Mouse (Mus musculus) mouse embryonic stem cell (cell line): ENCODE measurements at regions not wholly inside any gene's neighbourhood (a gene's known extent, or its start where the extent isn't known, plus 50 kb on each side); places are given as distances from the start of the nearest gene placed in this dataset.

ENCODE experiments used
- in situ Hi-C, 2 experiments: fragments of 300-500 bp; cut with MboI; formaldehyde crosslinking; loops; 1 replicate in 1 of 2; 3 replicates in 1 of 2; pipeline ENCODE4 v1.14.3; 2019 to 2020; ENCODE audit warnings: low sequenced_read_pairs in 2 of 2, low pct_unique_long_range_greater_than_20kb in 1 of 2, mixed read lengths in 1 of 2; ENCODE audit not compliant: unreplicated experiment in 1 of 2

GRCm38 (mm10) chr13:31505386-31505785 lies 50.5 kb upstream of the Foxq1 start:
- in situ Hi-C loops: no loop called here
